Mouse (Mus musculus) heart, embryonic 11.5 days (tissue): ENCODE results near the gene Iqschfp. TPM values are rescaled to one million over a fixed set of nuclear protein-coding genes. Genes with fewer than 3 reads are reported as not detected.

Experiments used
- ATAC-seq: fragments of 200-750 bp; cut with Nextera tagmentation; replicated peaks from 2 replicates; pipeline ENCODE4 v1.8.0; 2017; ENCODE audit warnings: moderate library complexity; ENCODE audit not compliant: insufficient number of reproducible peaks, low FRiP score, low TSS enrichment
- H3K27ac ChIP-seq: fragments of 300-500 bp; sonication (generic); 2 replicates; pipeline ENCODE4 v1.5.1; 2014; ENCODE audit warnings: mild to moderate bottlenecking, low read depth, low read length
- H3K27me3 ChIP-seq: fragments of 300-500 bp; sonication (generic); 2 replicates; pipeline ENCODE4 v1.6.1; 2014; ENCODE audit warnings: mild to moderate bottlenecking, low read length, mixed read lengths; ENCODE audit not compliant: control insufficient read depth, insufficient read depth
- H3K36me3 ChIP-seq: fragments of 300-500 bp; sonication (generic); 2 replicates; pipeline ENCODE4 v1.6.1; 2014; ENCODE audit warnings: mild to moderate bottlenecking, low read length, moderate library complexity, mixed read lengths; ENCODE audit not compliant: control insufficient read depth, insufficient read depth
- H3K4me1 ChIP-seq: fragments of 300-500 bp; sonication (generic); 2 replicates; pipeline ENCODE4 v1.6.1; 2014; ENCODE audit warnings: low read length; ENCODE audit not compliant: control insufficient read depth, insufficient read depth
- H3K4me2 ChIP-seq: fragments of 300-500 bp; sonication (generic); 2 replicates; pipeline ENCODE4 v1.6.1; 2014; ENCODE audit warnings: mild to moderate bottlenecking, moderate library complexity
- H3K4me3 ChIP-seq: fragments of 300-500 bp; sonication (generic); 2 replicates; pipeline ENCODE4 v1.5.1; 2014; ENCODE audit warnings: low read depth, low read length
- H3K9ac ChIP-seq: fragments of 300-500 bp; sonication (generic); 2 replicates; pipeline ENCODE4 v1.6.1; 2014; ENCODE audit warnings: mild to moderate bottlenecking, low read depth, low read length, moderate library complexity
- H3K9me3 ChIP-seq: fragments of 300-500 bp; sonication (generic); replicated peaks from 2 replicates; pipeline ENCODE4 v1.6.1; 2016; ENCODE audit warnings: low read length; ENCODE audit not compliant: control insufficient read depth
- WGBS: fragments of 180-500 bp; shearing (Covaris S2); extraction: QIAGEN DNeasy Blood & Tissue Kit; methylation state at CpG from one replicate; pipeline ENCODE4 v1.1.7; 2014; ENCODE audit not compliant: insufficient replicate concordance; 5-methylcytosine and 5-hydroxymethylcytosine counted together
- polyA plus RNA-seq: library from polyadenylated mRNA; unstranded; fragments of >200 nt; fragmentation: Nextera tagmentation; extraction: Ambion mirVana; gene quantifications from 2 replicates; pipeline ENCODE4 v1.2.1, GENCODE M21; 2014

Iqschfp gene
- polyA plus RNA-seq, 1 experiment from 2014 or later = 0.26 TPM

- Histone ChIP-seq H3K27ac (no peak overlapping the region), H3K4me1 (no peaks in the 10 kb centered on the region), H3K4me3 (no peak overlapping the region), H3K9me3 (no peaks in the 10 kb centered on the region), H3K27me3 (no peaks in the 10 kb centered on the region), H3K36me3 (no peaks in the 10 kb centered on the region), H3K4me2 (no peak overlapping the region), H3K9ac (no peak overlapping the region)
- 72% methylated on average over 1 of the region's 1 CpGs for WGBS
- no peak for ATAC-seq
These were observed 238.4 kb downstream of the Iqschfp start for GRCm38 (mm10) chr3:68130386-68130785.

GRCm38 (mm10) chr3:68138833-68139627, 247.0 kb downstream of the Iqschfp start:
- no peaks in the 10 kb centered on the region for H3K36me3 ChIP-seq
- no peak overlapping the region for H3K9ac ChIP-seq
- no peak for ATAC-seq
- H3K27ac ChIP-seq = no peak overlapping the region
- no peaks in the 10 kb centered on the region for H3K27me3 ChIP-seq
- H3K4me2 ChIP-seq = no peak overlapping the region
- WGBS = 68% methylated on average over 5 of the region's 5 CpGs
- H3K4me3 ChIP-seq = no peak overlapping the region
- no peaks in the 10 kb centered on the region for H3K4me1 ChIP-seq
- H3K9me3 ChIP-seq = no peaks in the 10 kb centered on the region

- no peak overlapping the region for H3K4me2 ChIP-seq
- no peak for ATAC-seq
- no peak overlapping the region for H3K4me3 ChIP-seq
- WGBS = 79% methylated on average over 8 of the region's 8 CpGs
- H3K9me3 ChIP-seq = no peaks in the 10 kb centered on the region
- H3K27ac ChIP-seq = no peak overlapping the region
- H3K4me1 ChIP-seq = no peaks in the 10 kb centered on the region
- H3K9ac ChIP-seq = no peak overlapping the region
- H3K27me3 ChIP-seq = no peaks in the 10 kb centered on the region
- H3K36me3 ChIP-seq = no peaks in the 10 kb centered on the region
These were observed 258.7 kb downstream of the Iqschfp start for GRCm38 (mm10) chr3:68150688-68151087.

- H3K9me3 ChIP-seq = no peaks in the 10 kb centered on the region
- 75% methylated on average over 1 of the region's 1 CpGs for WGBS
- H3K27me3 ChIP-seq = no peaks in the 10 kb centered on the region
- no peak for ATAC-seq
- no peaks in the 10 kb centered on the region for H3K4me1 ChIP-seq
- H3K36me3 ChIP-seq = no peaks in the 10 kb centered on the region
- H3K4me3 ChIP-seq = no peak overlapping the region
- H3K9ac ChIP-seq = no peak overlapping the region
- no peak overlapping the region for H3K4me2 ChIP-seq
- no peak overlapping the region for H3K27ac ChIP-seq
These were observed 268.1 kb downstream of the Iqschfp start for GRCm38 (mm10) chr3:68160175-68160574.

- Histone ChIP-seq H3K4me2 (no peak overlapping the region), H3K27ac (no peak overlapping the region), H3K4me3 (no peak overlapping the region), H3K36me3 (no peaks in the 10 kb centered on the region), H3K27me3 (no peaks in the 10 kb centered on the region), H3K9me3 (no peaks in the 10 kb centered on the region), H3K4me1 (no peaks in the 10 kb centered on the region), H3K9ac (no peak overlapping the region)
- ATAC-seq = no peak
- WGBS = 53% methylated on average over 3 of the region's 3 CpGs
These were observed 268.7 kb downstream of the Iqschfp start for GRCm38 (mm10) chr3:68160760-68161159.

- no peak overlapping the region for H3K4me2 ChIP-seq
These were observed 286.2 kb downstream of the Iqschfp start for GRCm38 (mm10) chr3:68178248-68178647.

GRCm38 (mm10) chr3:68187471-68187870, 295.4 kb downstream of the Iqschfp start:
- no peak overlapping the region for H3K4me2 ChIP-seq
- WGBS = 58% methylated on average over 8 of the region's 8 CpGs
- H3K36me3 ChIP-seq = no peaks in the 10 kb centered on the region
- H3K9me3 ChIP-seq = no peaks in the 10 kb centered on the region
- no peak overlapping the region for H3K9ac ChIP-seq
- H3K4me3 ChIP-seq = no peak overlapping the region
- ATAC-seq = no peak
- no peaks in the 10 kb centered on the region for H3K4me1 ChIP-seq
- H3K27me3 ChIP-seq = no peaks in the 10 kb centered on the region
- H3K27ac ChIP-seq = no peak overlapping the region

More at GRCm38 (mm10) chr3:68178248-68178647, 286.2 kb downstream of the Iqschfp start:
- Histone ChIP-seq H3K27ac (no peak overlapping the region), H3K4me3 (no peak overlapping the region), H3K27me3 (no peaks in the 10 kb centered on the region), H3K36me3 (no peaks in the 10 kb centered on the region), H3K9me3 (no peaks in the 10 kb centered on the region), H3K4me1 (no peaks in the 10 kb centered on the region), H3K9ac (no peak overlapping the region)
- 74% methylated on average over 1 of the region's 1 CpGs for WGBS
- no peak for ATAC-seq

GRCm38 (mm10) chr3:68189100-68189499, 297.1 kb downstream of the Iqschfp start:
- Histone ChIP-seq H3K27me3 (no peaks in the 10 kb centered on the region), H3K27ac (no peak overlapping the region), H3K36me3 (no peaks in the 10 kb centered on the region), H3K4me3 (no peak overlapping the region), H3K9ac (no peak overlapping the region), H3K4me2 (no peak overlapping the region), H3K4me1 (no peaks in the 10 kb centered on the region), H3K9me3 (no peaks in the 10 kb centered on the region)
- ATAC-seq = no peak
- WGBS = 74% methylated on average over 2 of the region's 2 CpGs

GRCm38 (mm10) chr3:68196933-68197332, 304.9 kb downstream of the Iqschfp start:
- 88% methylated on average over 1 of the region's 1 CpGs for WGBS
- H3K4me3 ChIP-seq = no peak overlapping the region
- no peaks in the 10 kb centered on the region for H3K27me3 ChIP-seq
- H3K27ac ChIP-seq = no peak overlapping the region
- no peaks in the 10 kb centered on the region for H3K4me1 ChIP-seq
- H3K4me2 ChIP-seq = no peak overlapping the region
- no peaks in the 10 kb centered on the region for H3K9me3 ChIP-seq
- H3K36me3 ChIP-seq = no peaks in the 10 kb centered on the region
- no peak for ATAC-seq
- H3K9ac ChIP-seq = no peak overlapping the region
